Mouse (Mus musculus): ENCODE results near the gene Capn8. TPM values are rescaled to one million over a fixed set of nuclear protein-coding genes. Genes with fewer than 3 reads are reported as not detected.
A peak's percentile ranks its signal among the peaks of the same experiment; 100 is the strongest.

The Capn8 gene
- not detected in 2 replicates for total RNA-seq (2015)
- not detected in 2 replicates for total RNA-seq (2017)

DNA sequence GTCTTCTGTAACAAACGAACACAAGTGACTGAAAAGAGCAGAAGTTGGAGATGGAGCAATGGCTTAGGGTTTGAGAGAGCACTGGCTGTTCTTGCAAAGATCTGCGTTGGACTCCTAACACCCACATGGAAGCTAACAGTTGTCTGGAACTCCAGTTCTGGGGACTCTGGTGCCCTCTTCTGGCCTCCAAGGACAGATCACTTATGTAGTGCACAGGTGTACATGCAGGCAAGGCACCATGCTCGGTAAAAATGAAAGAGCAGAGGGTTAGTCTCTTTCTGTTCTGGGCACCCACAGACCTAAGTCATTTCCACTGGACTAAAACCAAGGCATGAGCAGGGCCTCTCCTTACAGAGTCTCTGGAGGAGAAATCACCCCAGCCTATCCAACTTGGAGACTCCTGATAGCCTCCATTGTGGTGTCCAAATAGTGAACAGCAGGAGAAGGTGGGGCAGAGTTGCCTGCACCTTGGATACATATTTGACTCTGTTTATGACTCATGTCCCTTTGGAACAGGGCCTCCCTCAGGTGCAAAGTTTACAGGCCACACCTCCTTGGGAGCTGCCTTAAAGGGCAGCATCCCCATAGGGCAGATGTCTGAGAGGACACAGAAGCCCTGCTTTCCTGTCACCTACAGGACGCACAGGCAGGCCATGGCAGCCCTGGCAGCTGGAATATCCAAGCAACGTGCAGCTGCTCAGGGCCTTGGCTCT, at the start of gene Capn8:
TSS of gene Capn8 (plus strand) at position 600 of the 713 bp plus-strand sequence.
- ATAC-seq (ENCODE audit: poor library complexity, severe bottlenecking), result peak; percentile 50

DNA sequence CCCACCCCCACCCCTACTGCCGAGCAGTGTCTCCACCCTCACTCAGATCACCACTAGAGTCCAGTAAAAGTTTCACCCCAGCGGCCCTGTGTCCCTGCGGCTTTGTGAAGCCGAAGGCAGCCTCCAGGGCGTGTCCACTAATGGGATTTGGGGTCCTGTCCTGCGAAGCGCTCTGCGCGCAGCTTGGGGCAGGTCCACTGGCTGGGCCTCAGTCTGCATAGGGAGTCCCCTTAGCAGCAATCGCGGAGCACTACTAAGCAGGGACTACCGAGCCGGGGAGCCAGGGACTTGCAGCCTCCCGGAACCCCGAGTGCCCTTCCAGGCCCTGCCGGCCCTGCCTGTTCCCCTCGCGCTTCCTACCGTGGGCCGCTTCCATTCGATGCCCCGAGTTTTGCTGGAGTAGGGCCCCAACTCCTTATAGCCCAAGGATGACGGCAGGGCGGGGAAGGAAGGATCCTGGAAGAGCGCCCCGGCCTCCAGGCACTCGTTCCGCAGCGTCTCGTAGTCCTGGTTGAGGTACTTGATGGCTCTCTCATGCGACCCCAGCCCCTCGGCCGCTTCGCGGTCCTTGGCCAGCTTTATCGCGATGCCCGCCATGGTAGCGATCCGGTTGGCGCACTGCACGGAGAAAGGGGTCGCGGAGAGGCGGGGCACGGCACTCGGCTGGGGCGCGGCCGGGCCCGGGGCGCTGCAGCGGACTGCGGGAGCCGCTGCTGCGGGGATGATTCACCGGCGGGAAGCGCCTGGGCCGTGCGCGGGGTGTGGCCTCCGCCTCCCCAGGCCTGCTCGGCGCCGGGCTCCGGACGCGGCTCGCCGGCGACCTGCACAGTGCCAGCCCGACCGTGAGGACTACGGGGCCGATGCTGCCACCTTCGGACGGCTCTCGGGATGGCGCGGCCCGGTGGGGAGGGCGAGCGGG, 47.8 kb upstream of the Capn8 start, which contains the start of gene Capn2:
TSS of gene Capn2 (minus strand) at position 851 of the 919 bp plus-strand sequence.
- peak; percentile 74 for ATAC-seq (ENCODE audit: poor library complexity, severe bottlenecking)

DNA sequence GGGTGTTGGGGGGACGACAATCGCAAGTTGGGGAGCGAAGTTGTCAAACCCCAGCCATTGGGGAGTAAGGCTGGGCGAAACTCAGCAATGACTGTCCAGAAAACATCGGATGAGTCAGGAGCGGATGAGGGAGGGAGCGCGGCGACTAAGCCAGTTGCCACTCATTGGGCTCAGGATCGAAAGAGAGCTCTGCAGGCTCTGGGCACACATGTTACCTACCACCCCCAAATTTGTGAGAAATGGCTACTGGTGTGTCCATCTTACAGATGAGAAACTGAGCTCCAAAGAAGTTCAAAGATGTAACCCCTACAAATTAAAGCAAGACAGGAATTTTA, 47.2 kb upstream of the Capn8 start:
- no peak for ATAC-seq (ENCODE audit: poor library complexity, severe bottlenecking)

DNA sequence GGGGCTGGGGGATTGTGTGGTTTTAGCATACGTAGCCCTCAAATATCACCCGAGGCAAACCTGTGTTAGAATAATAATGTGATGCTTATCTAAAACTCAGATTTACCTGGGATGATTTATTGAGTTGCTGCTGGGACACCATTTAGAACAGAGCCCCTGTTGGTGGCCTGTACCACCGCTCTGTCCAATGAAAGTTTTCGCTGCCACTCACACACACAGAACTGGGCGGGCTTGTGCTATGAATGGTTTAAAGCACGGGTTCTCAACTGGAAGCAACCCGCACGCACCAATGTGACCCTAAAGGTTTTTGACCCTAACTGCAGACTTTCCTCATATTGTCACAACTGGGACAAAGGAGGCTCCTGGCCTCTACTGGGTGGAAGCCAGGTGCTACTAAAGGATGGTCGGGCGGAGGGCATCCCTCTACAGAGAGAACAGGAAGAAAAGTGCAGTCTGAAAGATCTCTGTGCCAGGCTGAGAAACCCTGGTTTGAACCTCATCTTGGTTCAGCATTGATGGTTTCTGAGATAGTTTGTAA, 46.6 kb upstream of the Capn8 start:
- no peak for ATAC-seq (ENCODE audit: poor library complexity, severe bottlenecking)

DNA sequence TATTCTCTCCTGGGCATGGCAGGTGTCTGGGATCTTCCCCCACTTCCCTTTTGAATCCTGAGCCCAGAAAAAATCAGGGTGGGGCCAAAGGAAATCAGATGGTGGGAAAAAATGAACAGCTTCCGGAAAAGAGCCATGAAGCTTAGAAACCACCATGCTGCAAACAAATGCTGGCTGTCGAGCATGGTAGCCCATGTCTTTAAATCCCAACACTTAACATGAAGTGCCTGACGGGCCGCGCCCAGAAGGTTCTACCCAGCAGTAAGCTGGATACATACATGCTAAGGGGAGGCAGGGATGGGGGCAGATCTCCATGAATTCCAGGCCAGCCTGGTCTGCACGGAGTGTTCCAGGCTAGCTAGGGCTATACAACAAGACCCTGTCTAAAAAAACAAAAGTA, 46.0 kb upstream of the Capn8 start:
- no peak for ATAC-seq (ENCODE audit: poor library complexity, severe bottlenecking)

DNA sequence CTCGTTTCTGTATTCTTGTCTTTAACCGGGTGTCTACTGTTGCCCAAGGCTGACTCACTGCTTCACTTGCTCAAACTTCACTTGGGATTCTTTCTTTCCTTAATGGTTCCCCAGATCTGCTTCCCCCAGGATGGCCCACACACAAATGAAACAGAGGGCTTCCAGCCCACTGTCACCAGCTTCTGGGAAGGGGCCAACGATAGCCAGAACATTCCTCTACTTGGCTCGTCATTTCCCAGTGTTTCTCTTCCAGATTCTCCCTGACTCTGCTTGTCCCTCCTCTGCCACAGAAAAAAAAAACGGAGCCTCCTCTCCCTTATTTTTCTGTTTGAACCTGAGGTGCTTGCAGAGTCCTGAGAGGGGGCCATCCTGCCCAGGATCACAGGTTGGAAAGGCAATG, 45.5 kb upstream of the Capn8 start:
- ATAC-seq (ENCODE audit: poor library complexity, severe bottlenecking), result no peak

DNA sequence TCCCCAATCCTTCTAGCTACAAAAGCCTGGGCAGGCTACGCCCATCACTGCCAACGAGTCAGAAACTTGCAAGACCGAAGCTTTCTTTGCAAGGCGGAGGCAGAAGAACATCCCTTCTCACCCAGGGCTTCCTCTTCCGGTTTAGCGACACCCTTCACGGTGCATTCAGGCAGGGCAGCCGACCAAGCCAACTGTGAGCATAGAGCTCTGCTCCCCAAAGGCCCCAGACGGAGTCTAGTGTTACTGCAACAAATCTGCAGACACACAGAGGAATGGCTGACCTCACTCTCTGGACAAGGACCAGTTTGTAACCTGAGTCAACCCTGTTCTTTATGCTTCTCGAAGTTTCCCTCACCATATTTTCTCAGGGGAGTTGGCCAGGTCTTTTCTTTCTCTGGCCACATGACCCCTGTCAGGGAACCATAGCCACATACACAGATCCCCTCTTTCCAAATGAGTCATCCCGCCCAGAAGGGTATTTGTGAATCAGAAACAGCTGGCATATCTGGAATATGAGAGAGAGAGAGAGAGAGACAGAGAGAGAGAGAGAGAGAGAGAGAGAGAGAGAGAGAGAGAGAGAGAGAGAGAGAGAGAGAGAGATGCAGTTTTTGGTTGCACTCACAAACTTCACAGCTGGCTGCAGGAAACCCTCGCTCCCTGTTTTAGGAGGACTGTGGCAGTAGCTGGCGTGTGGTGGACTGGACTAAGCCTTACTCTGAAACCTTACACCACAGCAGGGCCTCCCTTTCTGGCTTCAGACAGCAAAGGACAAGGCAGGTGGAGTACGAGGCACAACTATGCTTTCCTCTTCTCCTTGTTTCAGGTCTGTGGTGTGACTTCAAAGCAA, 44.5 kb upstream of the Capn8 start:
- peak; percentile 66 for ATAC-seq (ENCODE audit: poor library complexity, severe bottlenecking)

DNA sequence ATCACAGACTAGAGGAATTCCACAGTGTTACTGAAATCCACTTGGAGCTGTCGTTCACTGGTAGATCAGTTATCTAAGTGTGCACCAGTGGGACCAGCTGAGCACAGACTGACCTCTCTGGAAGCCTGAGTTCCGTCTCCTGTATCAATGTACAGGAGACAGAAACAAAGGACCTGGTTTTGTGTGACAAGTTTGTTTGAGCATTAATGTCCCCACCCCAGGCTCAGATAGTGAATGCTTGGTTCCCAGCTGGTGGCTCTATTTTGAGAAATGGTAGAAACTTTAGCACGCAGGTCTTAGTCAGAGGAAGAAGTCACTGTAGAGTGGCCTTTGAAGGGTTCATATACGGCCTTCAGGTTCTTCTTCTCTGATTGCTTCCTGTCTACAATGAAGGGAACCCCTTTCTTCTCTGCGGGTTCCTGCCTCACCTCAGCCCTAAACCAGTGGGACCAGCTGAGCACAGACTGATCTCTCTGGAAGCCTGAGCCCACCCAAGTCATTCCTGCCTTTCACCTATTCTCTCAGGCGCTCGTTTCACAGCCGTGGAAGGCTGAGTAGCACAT, 43.8 kb upstream of the Capn8 start:
- ATAC-seq (ENCODE audit: poor library complexity, severe bottlenecking), result no peak

DNA sequence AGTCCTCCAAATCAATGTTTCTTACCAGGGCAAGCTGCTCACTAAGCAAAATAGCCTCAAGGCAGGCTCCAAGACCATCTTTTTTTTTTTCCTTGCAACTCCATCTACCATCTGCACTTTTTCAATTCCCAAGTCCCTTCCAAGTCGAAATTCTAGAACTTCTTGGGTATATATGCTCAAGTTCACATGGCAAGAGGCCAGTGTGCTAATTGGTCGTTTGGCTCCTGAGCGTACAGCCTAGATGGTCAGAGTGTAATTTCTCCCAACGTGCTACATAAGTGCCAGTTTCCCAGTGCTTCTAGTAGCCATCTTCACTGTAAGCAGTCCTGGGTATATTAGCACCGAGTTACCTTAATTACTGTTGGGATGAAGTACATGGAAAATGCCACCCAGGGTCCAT, 41.8 kb upstream of the Capn8 start:
- ATAC-seq (ENCODE audit: poor library complexity, severe bottlenecking), result no peak

DNA sequence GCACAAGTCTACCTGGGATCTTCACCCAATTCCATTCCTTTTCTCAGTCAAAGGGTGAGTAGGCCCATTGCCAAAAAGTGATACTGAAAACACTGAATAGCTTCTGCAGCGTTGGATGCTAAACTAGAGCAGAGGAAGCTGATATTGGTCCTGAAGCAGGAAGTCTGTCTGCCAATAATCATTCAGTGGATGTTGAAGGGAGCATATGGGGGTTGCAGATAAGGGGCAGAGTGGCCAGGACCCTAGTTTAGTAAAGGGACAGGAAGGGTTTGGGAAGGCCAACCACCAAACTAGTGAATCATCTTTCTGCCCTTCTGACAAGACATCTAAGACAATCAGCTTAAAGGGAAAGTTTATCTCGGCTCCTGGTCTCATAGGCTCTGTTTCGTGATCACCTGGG, 41.1 kb upstream of the Capn8 start:
- ATAC-seq (ENCODE audit: poor library complexity, severe bottlenecking), result no peak

DNA sequence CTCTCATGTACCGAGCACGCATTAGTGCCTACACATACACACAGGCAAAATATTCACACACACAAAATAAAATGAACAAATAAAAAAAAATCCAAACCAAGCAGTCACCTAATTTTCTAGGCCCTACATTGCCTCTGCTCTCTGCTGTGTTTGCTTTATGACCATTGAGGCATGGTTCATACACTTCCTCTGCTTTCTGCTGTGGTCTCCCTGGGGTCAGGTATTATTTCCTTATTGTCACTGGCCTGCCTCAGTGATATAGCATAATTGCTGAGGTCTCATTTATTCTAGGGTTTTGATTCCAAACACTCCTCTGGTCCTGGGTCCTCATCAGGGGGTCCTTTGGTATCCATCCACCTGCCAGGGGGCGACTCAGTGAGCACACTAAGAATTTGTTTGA, 39.2 kb upstream of the Capn8 start:
- ATAC-seq (ENCODE audit: poor library complexity, severe bottlenecking), result no peak

DNA sequence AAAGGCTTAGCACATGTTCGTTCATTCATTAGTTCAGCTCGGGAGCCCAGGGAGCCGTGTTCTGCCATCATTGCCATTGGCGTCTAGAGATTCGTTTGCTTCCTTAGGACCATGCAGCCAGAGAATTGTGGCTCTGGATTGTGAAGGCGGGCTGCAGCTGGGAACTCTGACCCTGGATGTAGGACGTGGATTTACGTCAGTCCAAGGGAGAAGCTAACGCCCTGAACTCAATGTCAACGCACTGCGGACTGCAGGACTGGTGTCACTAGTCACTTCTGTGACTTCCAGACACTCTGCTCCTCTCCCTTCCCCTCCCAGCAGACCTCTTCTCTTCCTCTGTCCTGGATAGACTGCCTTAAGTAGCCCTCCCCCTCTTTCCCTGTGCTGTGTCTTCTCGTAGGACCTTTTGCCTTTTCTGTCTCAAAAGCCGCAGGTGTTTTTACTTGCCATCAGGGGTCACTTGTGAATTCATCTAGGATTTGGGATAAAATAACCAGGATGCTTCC, 37.5 kb upstream of the Capn8 start:
- no peak for ATAC-seq (ENCODE audit: poor library complexity, severe bottlenecking)

DNA sequence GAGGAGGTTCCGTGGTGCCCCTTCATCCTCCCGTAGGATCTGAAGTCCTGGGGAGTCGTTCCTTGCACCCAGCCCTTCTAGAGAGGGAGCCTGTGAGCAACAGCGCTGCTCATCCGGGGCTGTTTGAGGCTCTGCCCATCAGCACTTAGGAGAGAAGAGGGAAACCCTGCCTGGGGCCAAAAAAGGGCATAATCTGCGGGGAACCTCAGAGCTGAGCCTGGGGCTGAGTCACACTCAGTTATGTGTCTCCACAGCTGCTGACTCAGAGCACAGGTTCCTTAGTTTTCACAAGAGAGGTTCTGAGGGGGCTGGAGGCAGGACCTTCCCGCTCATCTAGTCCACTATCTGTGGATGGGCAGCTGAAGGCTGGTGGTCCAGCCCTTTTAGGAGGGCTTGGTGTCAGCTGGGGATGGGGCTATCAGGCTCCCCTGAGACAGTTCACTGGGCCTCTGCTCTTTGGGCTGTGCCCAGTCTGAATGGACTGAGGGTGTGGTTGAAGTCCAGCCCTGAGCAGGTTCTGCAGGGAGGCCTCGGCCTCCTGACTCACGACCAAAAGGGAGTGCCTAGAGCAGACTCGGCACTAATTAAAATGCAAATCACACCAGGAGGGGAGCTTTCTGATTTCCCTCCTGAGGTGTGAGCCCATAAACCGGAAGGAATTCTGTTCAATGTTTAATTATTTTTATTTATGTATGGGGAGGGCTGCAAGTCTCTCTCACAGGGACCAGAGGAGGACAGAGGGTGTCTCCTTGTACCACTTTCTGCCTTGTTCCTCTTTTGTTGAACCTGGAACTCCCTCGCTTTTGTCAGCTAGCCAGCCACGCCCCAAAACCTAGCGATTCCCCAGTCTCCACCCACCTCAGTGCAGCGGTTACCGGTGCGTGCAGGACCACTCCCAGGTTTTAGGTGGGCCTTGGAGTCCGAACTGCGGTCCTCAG, 36.6 kb upstream of the Capn8 start:
- ATAC-seq (ENCODE audit: poor library complexity, severe bottlenecking), result peak; percentile 85

DNA sequence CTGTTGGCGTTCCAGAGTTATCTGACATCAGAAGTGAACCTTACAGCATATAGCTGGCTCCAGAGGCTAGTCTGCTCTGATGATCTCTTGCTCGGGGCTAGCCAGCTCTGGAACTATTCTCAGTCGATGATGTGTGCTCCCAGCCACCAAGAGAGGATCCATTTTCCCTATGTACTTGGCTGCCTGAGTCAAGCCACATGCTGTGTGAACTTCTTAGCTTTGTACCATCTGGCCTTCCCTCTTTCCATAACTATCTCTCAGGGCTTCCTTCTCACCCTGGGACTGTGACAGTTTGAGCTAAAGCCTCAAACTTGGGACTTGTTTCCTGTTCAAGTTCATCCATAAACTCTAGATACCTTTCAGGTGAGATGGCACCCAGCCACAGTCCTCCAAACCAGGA, 31.2 kb upstream of the Capn8 start:
- ATAC-seq (ENCODE audit: poor library complexity, severe bottlenecking), result no peak

DNA sequence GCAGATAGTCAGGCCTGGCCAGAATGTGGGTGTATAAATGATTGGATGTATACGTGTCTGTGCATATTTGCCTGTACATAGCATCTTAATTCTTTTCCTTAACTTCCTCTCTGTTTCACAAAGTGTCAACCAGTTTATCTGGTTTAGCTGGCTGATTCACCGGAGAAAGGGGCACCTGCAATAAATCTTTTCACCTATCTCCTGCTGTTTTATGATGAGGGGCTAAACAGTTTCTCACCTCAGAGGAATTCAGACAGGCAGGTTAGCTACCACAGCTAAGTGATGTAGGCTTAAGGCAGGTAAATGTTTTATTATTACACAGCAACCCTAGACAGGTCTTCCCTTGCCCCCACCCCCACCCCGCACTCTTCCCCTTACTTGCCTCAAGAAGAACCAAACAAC, 29.7 kb upstream of the Capn8 start:
- ATAC-seq (ENCODE audit: poor library complexity, severe bottlenecking), result no peak

DNA sequence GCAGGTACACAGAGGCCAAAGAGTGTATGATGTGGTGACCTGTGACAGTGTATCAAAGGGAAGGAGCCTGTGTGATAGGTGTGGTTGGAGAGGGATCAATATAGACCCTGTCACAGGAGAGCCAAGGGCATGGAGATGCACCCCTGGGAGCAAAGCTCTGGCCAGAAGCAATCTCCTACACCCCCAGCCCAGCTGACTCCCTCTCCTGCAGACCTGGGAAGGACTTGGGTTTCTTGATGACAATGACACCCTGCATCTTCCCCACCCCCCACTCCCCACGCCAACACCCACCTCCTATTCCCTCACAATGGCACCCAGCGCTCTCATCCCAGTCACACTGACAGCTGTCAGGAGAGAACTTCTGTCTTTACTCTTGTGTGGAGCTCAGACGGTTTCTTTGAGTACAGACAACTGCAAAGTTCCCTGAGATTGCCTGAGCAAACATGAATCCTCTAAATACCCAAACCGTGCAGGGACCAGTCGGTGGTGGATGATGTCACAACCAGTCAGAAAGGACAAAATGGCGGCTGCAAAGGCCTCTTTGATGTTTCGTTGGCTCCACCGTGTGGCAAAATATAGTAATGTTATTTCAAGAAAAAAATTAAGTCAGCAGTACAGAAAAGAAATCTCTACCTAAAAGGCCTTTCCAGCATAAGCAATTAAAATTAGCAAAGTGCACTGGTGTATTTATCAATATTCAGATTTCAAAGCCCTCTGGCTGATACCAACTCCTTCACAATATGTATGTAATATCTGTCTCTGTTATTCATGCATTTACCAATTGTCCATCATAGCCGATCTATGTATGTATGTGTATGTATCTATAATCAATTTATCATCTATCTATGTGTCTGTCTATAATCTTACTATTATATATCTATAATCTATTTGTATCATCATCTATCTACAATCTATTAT, 25.5 kb upstream of the Capn8 start:
- ATAC-seq (ENCODE audit: poor library complexity, severe bottlenecking), result peak; percentile 93

DNA sequence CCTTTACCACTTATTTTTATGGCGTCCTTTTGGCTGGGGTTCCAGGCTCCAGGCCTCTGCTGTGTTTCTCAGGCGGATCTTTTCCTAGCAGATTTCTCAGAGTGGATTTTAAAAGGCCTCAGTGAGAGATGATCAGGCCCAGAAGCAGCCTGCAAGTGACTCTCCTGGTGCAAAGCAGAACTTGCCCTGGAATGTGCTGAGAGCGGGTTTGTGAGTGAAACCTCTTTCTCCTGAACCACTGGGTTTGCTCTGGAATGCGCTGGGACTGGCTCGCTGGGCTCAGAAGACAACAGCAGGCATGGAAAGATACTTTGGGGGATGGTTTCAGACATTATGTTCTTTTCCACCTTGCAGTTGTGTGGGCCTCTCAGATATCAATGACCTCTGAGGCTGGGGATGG, 22.7 kb upstream of the Capn8 start:
- ATAC-seq (ENCODE audit: poor library complexity, severe bottlenecking), result no peak

DNA sequence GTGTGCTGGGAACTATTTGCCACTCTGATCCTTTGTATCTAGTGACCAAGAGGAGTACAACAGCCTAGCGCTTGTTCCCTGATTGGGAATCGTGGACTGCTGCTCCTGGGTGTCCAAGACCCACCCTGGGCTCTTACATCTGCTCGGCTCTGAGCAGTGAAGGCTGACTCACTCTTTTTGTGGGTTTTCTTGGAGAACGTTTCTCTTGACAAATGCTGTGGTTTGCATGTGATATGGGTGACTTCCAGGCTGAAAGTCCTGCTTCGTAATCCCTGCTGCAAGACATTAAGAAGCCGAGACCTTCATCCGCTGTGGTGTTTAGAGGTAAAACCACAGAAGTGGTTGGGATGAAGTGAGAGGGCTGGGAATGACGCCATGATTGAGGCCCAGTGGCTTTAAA, 21.7 kb upstream of the Capn8 start:
- peak; percentile 54 for ATAC-seq (ENCODE audit: poor library complexity, severe bottlenecking)

Measured in megakaryocyte, adult 5-6 weeks (primary cell).